Mouse (Mus musculus) myocyte (in vitro differentiated cells): ENCODE results near the gene Cfd. TPM values are rescaled to one million over a fixed set of nuclear protein-coding genes. Genes with fewer than 3 reads are reported as not detected.
"Not testable (repeated sequence)": the region's sequence is repeated elsewhere in the genome, so short reads cannot be mapped to it uniquely, and the experiment has no call there.

Experiments
- H3K27me3 ChIP-seq: one replicate; pipeline ENCODE4 v1.6.1; 2011; ENCODE audit not compliant: control insufficient read depth, insufficient read depth, insufficient read length
- H3K36me3 ChIP-seq: one replicate; pipeline ENCODE4 v1.6.1; 2011; ENCODE audit not compliant: control insufficient read depth, insufficient read depth
- H3K4me2 ChIP-seq: one replicate; pipeline ENCODE4 v1.6.1; 2011; ENCODE audit warnings: low read depth, control low read depth
- H3K4me3 ChIP-seq: one replicate; pipeline ENCODE4 v1.5.1; 2011; ENCODE audit warnings: mild to moderate bottlenecking, control low read depth, moderate library complexity
- H3K79me2 ChIP-seq: one replicate; pipeline ENCODE4 v1.6.1; 2011; ENCODE audit not compliant: control insufficient read depth, insufficient read depth
- H3ac ChIP-seq: one replicate; pipeline ENCODE4 v1.6.1; 2011; ENCODE audit not compliant: control insufficient read depth, insufficient read length
- CEBPB ChIP-seq: IDR thresholded peaks from 2 replicates; pipeline ENCODE4 v1.6.1; 2011; ENCODE audit warnings: mild to moderate bottlenecking, moderate library complexity; ENCODE audit not compliant: poor library complexity, insufficient read depth, severe bottlenecking
- E2F4 ChIP-seq: IDR thresholded peaks from one replicate; pipeline ENCODE4 v1.6.1; 2011; ENCODE audit warnings: mild to moderate bottlenecking, control low read depth, moderate library complexity; ENCODE audit not compliant: insufficient read depth
- MAX ChIP-seq: IDR thresholded peaks from one replicate; pipeline ENCODE4 v1.6.1; 2011; ENCODE audit warnings: low read depth, mild to moderate bottlenecking, control low read depth
- MYOD1 ChIP-seq, 3 experiments: IDR thresholded peaks; one replicate each; pipeline ENCODE4 v1.6.1; 2011; ENCODE audit warnings: control low read depth in 2 of 3, low read depth in 2 of 3, mild to moderate bottlenecking in 2 of 3, moderate library complexity in 1 of 3; ENCODE audit not compliant: insufficient read length in 2 of 3, control insufficient read depth in 1 of 3
- MYOG ChIP-seq, 3 experiments: IDR thresholded peaks; one replicate each; pipeline ENCODE4 v1.6.1; 2011; ENCODE audit warnings: control low read depth in 2 of 3, low read depth in 2 of 3, mild to moderate bottlenecking in 2 of 3; ENCODE audit not compliant: insufficient read length in 2 of 3, control insufficient read depth in 1 of 3, insufficient read depth in 1 of 3
- POLR2A ChIP-seq: IDR thresholded peaks from one replicate; pipeline ENCODE4 v1.6.1; 2011; ENCODE audit warnings: low read depth, mild to moderate bottlenecking, control low read depth, moderate library complexity; ENCODE audit not compliant: insufficient read length
- POLR2AphosphoS2 ChIP-seq: IDR thresholded peaks from one replicate; pipeline ENCODE4 v1.6.1; 2011; ENCODE audit warnings: low read depth, control low read depth; ENCODE audit not compliant: insufficient read length
- REST ChIP-seq: IDR thresholded peaks from one replicate; pipeline ENCODE4 v1.6.1; 2011; ENCODE audit warnings: mild to moderate bottlenecking, control low read depth, moderate library complexity; ENCODE audit not compliant: insufficient read depth, insufficient read length
- SRF ChIP-seq: IDR thresholded peaks from one replicate; pipeline ENCODE4 v1.6.1; 2011; ENCODE audit warnings: low read depth; ENCODE audit not compliant: control insufficient read depth, insufficient read length
- TCF12 ChIP-seq: IDR thresholded peaks from one replicate; pipeline ENCODE4 v1.6.1; 2011; ENCODE audit warnings: mild to moderate bottlenecking, control low read depth; ENCODE audit not compliant: poor library complexity, insufficient read depth, severe bottlenecking
- TCF3 ChIP-seq: IDR thresholded peaks from one replicate; pipeline ENCODE4 v1.6.1; 2011; ENCODE audit warnings: low read depth, control low read depth; ENCODE audit not compliant: insufficient read length
- USF1 ChIP-seq: IDR thresholded peaks from one replicate; pipeline ENCODE4 v1.6.1; 2011; ENCODE audit warnings: low read depth, mild to moderate bottlenecking, control low read depth, moderate library complexity
- polyA plus RNA-seq: library from polyadenylated mRNA; unstranded; fragments of >200 nt; fragmentation: generic; extraction: Trizol; gene quantifications from one replicate; pipeline ENCODE4 v1.2.1, GENCODE M21; 2012; ENCODE audit warnings: missing spikeins

The Cfd gene
- polyA plus RNA-seq, 1 experiment: not detected

GRCm38 (mm10) chr10:79886054-79886453, 4.6 kb upstream of the Cfd start, which contains the start of gene Elane:
Elane (plus strand) TSS chr10:79886247.
- Histone ChIP-seq H3ac (no peak within 1 kb of the TSS), H3K4me3 (no peak within 1 kb of the TSS), H3K4me2 (no peak within 1 kb of the TSS), H3K79me2 (no peaks in the 10 kb centered on the region), H3K27me3 (peaks cover 19% of the 10 kb centered on the region), H3K36me3 (no peaks in the 10 kb centered on the region)
- TF ChIP-seq TCF3: no peak
- TF ChIP-seq POLR2A: no peak
- no peak for TF ChIP-seq MYOG (IDR thresholded peaks at IDR 0.05; ENCODE audit: control insufficient read depth in 1 of 3, insufficient read depth in 1 of 3, insufficient read length in 2 of 3, low read depth in 2 of 3)
- TF ChIP-seq SRF: no peak
- TF ChIP-seq E2F4: no peak
- TF ChIP-seq REST: no peak
- no peak for TF ChIP-seq CEBPB
- TF ChIP-seq MYOD1 (IDR thresholded peaks at IDR 0.05; ENCODE audit: control insufficient read depth in 1 of 3, insufficient read length in 2 of 3, low read depth in 2 of 3): no peak
- no peak for TF ChIP-seq USF1
- no peak for TF ChIP-seq POLR2AphosphoS2
- TF ChIP-seq TCF12: no peak
- no peak for TF ChIP-seq MAX

GRCm38 (mm10) chr10:79886611-79887010, 4.0 kb upstream of the Cfd start:
- TF ChIP-seq MYOG (IDR thresholded peaks at IDR 0.05; ENCODE audit: control insufficient read depth in 1 of 3, insufficient read depth in 1 of 3, insufficient read length in 2 of 3, low read depth in 2 of 3) (no peak), POLR2A (no peak), REST (no peak), E2F4 (no peak), TCF12 (no peak), MYOD1 (IDR thresholded peaks at IDR 0.05; ENCODE audit: control insufficient read depth in 1 of 3, insufficient read length in 2 of 3, low read depth in 2 of 3) (no peak), MAX (no peak), USF1 (no peak), SRF (no peak), POLR2AphosphoS2 (no peak), TCF3 (no peak), CEBPB (no peak)

DNA sequence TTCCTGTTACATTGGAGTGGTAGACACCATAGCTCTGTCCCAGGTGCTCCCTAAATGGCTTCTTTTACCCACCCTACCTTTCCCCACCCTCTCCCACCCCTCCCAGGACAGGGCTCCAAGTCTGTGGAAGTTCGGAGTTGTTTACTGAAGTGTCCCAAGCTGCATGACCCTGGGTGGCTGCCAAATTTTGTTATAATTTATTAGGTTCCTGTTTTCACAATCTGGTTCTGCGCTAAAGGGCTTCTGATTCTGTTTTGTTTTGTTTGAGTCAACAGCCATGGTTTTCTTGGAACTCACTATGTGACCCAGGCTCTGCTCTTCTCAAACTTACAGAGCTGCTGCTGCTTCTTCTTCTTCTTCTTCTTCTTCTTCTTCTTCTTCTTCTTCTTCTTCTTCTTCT, 1.3 kb upstream of the Cfd start:
- Histone ChIP-seq H3K27me3 (peaks cover 19% of the 10 kb centered on the region), H3K4me2 (no peak overlapping the region), H3K36me3 (no peaks in the 10 kb centered on the region), H3K4me3 (no peak overlapping the region), H3K79me2 (no peaks in the 10 kb centered on the region), H3ac (no peak overlapping the region)
- no peak for TF ChIP-seq SRF
- no peak for TF ChIP-seq POLR2AphosphoS2
- no peak for TF ChIP-seq TCF3
- TF ChIP-seq CEBPB: no peak
- no peak for TF ChIP-seq TCF12
- no peak for TF ChIP-seq MAX
- no peak for TF ChIP-seq POLR2A
- TF ChIP-seq USF1: no peak
- TF ChIP-seq E2F4: no peak
- TF ChIP-seq REST: no peak
- TF ChIP-seq MYOD1 (IDR thresholded peaks at IDR 0.05; ENCODE audit: control insufficient read depth in 1 of 3, insufficient read length in 2 of 3, low read depth in 2 of 3): no peak
- no peak for TF ChIP-seq MYOG (IDR thresholded peaks at IDR 0.05; ENCODE audit: control insufficient read depth in 1 of 3, insufficient read depth in 1 of 3, insufficient read length in 2 of 3, low read depth in 2 of 3)

More at GRCm38 (mm10) chr10:79886611-79887010, 4.0 kb upstream of the Cfd start:
- Histone ChIP-seq H3K36me3 (no peaks in the 10 kb centered on the region), H3ac (no peak overlapping the region), H3K4me3 (no peak overlapping the region), H3K79me2 (no peaks in the 10 kb centered on the region), H3K4me2 (no peak overlapping the region), H3K27me3 (peaks cover 19% of the 10 kb centered on the region)

- H3K36me3 ChIP-seq, H3K79me2 ChIP-seq, H3K4me2 ChIP-seq, H3ac ChIP-seq, H3K4me3 ChIP-seq: not testable (repeated sequence)
- H3K27me3 ChIP-seq: peaks cover 16% of the 10 kb centered on the region
Observed at GRCm38 (mm10) chr10:79892451-79893118, 1.9 kb downstream of the Cfd start.

GRCm38 (mm10) chr10:79896306-79896705, 5.7 kb downstream of the Cfd start:
- Histone ChIP-seq H3ac (no peak overlapping the region), H3K36me3 (no peaks in the 10 kb centered on the region), H3K27me3 (no peaks in the 10 kb centered on the region), H3K4me3 (no peak overlapping the region), H3K79me2 (no peaks in the 10 kb centered on the region), H3K4me2 (no peak overlapping the region)
- TF ChIP-seq REST: no peak
